Mouse (Mus musculus): ENCODE data around the gene Cfap61. TPM values are rescaled to one million over a fixed set of nuclear protein-coding genes. Genes with fewer than 3 reads are reported as not detected.

The Cfap61 gene
- total RNA-seq, 2 experiments from 2014 or later: 1.8 to 2.4 TPM

DNA sequence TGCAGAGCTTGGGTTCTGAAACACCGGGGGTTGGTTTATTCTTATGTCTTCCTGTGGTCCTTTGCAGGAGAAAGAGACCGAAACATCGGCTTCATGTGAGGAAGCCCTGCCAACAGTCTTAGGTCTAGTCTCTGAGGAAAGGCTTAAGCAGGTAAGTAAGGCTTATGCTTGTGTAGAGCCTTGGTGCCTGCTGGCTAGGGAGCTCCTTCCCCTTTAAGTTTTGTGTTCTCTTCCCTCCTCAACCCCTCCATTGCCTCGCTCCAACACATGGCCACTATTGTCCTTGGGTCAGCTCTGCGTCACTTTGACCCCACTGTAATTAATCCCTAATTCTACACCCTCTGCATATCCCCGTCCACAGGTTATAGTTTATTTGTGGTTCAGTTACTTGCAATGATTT, 74.2 kb downstream of the Cfap61 start:
- intact Hi-C loops (cut with DNase I): no loop called here
- no peak for DNase-seq

DNA sequence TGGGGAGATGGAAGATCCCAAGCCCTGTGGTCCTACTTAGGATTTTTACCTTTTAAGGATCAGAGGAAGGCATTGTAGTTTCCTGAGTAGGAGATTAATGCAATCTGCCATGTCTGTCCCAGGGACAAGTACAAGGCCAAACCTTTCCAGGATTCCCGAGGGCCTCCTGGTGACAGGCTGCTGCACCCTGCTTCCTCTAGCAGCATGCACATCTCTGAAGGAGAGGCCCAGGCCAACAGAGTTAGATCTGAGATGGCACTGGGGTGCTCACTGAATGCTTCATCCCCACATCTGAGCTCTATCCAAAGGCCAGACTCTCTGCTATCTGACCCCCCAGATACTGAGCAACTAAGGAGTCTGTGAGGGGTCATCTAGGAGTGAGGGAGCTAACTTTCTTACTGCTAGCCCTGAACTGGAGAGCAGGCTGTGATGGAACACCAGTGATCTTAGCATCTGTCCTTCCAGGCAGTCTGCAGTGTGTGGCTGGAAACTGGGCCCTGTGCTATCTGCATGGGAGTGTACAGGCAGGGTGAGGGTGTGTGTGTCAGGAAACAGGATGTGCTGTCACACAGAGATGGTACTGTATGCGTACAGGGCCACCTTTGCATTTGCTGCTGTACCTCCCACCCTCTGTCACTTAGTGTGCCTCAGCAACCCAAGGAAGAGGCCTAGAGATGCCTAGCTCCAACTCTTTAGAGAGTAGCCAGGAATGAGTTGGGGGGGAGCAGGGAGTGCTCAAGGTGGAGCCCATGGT, 75.2 kb downstream of the Cfap61 start:
- intact Hi-C loops (cut with DNase I): no loop called here
- DNase-seq: no peak

DNA sequence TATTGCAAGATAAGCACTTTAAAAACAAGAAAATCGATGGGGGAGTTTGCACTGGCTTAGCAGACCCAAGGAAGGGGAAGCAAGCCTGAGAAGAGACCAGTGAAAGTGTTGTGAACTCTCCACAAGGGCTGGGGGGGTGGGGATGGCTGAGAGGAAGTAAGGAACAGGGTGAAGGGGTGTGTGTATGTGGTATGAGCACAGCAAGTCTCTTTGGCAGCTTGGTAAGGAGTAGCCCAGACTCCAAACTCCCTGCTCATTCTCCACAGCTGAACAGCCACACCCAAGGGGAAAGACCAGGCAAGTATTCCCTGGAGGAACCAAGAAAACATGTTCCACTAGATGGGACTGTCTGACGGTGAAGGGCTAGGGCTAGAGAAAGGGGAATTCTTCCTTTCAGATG, 76.2 kb downstream of the Cfap61 start:
- DNase-seq: no peak
- intact Hi-C loops (cut with DNase I): no loop called here

DNA sequence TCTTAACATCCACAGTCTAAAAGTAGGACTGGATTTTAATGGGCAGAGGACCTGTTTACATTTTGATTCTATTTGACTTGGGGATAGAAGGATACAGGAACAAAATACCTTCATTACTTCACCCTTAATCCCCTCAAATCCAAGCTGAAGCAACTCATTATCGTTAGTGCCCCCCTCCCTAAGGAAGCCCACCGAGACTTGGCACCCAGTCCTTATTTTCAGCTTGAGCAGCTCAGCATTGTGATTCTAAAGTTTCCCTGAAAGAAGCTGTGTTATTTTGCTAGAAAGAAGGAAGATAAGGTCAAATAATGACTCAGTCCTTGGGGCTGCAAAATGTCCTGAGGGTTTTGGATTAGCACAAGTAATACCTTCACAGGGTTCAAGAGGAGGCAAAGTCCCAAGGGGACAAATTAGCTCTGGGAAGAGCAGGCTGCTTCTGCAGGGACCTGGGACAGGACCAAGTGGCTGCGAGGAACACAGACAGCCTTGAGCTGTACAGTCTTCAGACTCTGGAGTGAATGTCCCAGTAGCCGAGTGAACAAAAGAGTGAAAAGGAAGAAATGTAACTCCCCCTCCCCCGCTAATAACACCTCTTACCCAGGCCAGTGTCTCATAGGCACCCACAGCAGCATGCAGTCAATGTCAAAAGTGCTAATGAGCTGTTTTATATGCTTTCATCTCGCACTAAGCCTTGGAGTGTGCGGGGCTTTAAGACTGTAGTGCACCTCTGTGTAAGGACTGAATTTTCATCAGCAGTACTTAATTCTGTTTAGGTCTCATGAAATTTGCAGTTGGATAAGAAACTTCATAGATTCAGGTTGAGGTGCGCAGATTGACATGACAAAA, 81.0 kb downstream of the Cfap61 start:
- intact Hi-C loops (cut with DNase I): no loop called here
- DNase-seq: peak; percentile 14

DNA sequence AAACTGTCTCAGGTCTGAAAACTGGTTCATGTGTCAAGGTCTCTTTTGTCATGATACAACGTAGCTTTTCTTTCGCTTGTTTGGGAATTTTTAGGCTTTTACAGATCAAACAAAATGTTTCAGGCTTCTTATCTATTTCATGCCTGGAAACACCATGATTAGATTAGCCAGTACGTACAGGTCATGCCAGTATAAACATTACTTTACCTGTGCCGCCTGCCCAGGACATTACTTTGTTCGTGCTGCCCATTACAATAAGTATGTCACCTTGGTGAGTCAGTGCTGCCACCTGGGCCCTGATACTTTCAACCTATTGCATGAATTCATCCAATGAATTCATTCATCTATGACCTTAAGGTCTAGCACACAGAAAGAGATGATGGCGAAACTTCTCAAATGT, 88.3 kb downstream of the Cfap61 start:
- intact Hi-C loops (cut with DNase I): no loop called here

DNA sequence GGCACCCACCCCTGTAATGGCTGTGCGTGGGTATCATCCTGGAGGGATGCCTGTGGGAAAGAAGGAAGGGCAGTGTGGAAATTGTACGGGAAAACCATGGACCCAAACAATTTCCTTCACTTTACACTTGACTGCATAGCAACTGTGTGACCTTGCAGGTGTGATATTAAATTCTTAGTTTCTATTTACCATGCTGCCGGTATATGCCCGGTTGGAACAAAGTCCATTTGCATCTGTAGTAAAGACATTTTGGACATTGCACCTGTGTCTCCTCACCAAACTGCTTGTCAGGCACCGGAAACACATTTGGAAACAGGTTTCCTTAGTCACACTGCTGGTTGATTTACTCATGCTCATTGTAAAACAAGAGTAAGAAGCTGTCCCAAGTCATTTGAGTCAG, 109.1 kb downstream of the Cfap61 start:
- intact Hi-C loops (cut with DNase I): no loop called here

More for the DNA sequence above, 88.3 kb downstream of the Cfap61 start:
- no peak for DNase-seq

DNA sequence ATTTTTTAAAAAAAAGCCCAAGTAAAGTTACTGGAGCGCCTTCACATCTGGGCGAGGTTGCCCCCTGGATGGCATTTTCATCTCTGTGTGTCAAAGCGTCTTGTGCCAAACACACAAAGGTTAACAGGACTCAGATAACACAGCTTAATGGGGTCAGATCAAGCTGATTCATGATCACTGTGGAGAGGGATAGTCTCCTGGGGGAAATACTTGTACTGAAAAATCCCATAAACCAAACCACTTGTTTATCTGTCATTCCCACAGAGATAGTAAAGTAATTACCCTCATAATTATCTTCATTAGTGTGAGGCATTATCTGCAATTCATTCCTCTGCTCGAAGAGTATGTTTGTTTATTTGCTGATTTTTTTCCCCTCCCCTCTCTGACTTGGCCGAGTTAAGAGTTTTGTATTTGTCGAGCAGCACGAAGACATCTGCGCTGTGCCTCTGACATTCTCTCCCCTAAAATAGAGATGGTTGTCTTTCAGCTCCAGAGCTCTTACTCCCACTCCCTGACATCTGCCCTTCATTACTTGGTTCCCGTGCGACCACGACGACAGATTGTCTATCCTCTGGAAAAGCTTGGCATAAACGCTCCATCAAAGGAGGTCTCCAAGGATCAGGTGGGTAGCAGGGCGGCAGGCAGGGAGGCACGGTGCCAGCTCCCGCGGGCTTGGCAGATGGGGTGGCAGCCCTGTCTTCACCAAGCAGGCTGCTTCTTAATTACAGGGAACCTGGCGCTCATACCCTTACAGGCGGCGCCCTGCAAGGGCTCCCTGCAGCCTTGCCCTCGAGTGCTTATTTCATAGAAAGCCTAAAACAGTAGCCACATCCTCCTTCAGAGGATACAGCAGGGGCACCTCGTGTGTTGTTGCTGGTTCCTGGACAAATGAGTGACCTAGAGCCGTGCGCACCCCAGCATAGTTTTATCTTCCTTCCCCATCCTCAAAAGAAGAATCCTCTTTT, 110.6 kb downstream of the Cfap61 start:
- intact Hi-C loops (cut with DNase I): no loop called here
- DNase-seq: peak; percentile 99

More for the DNA sequence above, 109.1 kb downstream of the Cfap61 start:
- no peak for DNase-seq

DNA sequence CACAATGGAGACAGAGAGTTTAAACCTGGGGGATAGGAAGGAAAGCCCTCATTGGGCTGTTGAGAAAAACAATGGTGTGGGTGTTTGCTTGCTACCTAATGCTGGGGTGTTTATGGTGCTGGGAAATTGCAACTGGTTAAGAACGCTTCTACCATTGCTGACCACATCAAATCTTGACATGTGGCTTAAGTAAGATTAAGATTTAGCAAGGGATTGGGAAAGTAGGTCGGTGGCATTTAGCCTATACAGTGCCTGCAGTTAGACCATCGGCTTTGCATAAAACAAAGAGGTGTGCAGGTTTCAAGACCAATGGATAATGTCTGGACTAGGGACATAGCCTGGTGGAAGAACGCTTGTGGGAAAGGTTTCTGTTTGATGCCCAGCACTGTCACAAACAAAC, 113.1 kb downstream of the Cfap61 start:
- intact Hi-C loops (cut with DNase I): no loop called here

DNA sequence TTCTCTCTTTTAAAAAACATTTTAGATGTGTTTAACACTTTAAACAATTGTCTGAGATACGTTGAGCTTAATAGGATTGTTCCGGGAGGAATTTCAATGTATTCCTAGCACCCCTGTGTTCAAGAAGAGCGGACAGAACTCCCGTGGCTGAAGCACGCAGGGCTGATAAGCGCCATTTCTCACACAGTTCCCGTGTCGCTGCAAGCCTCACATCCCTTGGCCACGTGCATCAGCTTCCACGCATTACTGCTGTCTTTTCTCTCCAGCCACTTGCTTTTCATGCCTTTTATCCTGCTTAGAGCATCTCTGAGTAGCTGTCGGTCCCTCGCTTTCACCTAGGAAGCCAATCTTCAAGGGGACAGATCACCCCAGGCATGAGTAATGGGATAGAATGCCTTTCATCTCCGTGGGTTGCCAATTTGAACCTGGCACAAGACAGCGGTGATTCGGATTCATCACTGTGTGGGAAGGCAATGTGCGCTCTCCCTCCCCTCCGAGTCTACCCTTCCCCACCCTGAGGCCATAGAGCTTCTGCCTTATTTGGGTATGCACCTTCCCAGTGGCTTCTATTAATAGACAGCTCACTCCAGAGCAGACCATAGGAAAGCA, 113.7 kb downstream of the Cfap61 start:
- intact Hi-C loops (cut with DNase I): no loop called here
- DNase-seq: peak; percentile 37

More for the DNA sequence above, 113.1 kb downstream of the Cfap61 start:
- DNase-seq: no peak

DNA sequence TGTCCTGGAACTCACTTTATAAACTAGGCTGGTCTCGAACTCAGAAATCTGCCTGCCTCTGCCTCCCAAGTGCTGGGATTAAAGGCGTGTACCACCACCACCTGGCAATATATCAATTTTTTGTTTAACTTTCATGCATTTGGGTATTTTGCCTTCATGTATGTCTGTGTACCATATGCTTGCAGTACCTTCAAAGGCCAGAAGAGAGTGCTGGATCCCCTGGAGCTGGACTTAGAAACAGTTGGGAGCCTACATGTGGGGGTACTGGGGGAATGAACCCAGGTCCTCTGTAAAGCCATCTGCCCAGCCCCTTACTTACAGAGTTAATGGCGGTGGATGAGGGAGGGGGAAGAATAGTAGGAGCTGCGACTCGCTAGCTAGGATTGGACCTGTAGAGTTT, 114.8 kb downstream of the Cfap61 start:
- intact Hi-C loops (cut with DNase I): no loop called here
- no peak for DNase-seq

DNA sequence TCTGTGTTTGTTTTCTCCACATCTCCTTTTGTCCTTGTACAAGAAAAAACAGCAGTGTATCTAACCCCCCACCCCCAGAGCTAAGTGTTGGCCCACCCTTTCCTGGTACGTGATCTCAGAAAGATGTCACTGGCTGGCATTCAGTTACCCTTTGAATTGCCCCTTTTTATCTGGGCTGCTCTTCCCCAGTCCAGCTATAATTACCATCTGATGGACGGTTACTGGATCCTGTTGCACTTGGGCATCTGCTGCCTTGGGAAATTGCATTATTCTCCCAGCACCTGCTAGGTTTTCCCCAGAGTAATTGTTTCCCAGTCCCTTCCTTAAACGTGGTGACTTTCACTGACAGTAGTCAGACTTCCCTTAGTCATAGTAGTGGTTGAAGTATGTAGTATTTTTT, 115.5 kb downstream of the Cfap61 start:
- intact Hi-C loops (cut with DNase I): no loop called here
- no peak for DNase-seq

DNA sequence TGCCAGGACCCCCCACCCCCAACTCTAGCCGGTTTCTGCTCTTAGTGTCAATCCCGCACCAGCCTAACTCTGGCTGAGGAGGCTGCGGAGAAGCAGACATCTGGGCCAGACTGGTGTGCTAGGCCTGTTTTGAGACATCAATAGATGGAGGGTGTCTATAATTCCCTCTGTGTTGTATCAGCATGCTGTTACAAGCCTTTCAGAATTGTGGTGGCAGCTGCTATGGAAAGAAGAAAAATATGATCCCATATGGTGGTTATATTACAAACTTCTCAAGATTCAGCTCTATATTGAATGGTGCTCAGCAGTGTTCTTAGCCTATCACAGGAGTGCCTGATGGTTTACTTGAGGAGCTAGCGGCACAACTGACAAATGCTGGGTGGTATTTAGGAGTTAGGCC, 116.8 kb downstream of the Cfap61 start:
- DNase-seq: no peak
- intact Hi-C loops (cut with DNase I): no loop called here

DNA sequence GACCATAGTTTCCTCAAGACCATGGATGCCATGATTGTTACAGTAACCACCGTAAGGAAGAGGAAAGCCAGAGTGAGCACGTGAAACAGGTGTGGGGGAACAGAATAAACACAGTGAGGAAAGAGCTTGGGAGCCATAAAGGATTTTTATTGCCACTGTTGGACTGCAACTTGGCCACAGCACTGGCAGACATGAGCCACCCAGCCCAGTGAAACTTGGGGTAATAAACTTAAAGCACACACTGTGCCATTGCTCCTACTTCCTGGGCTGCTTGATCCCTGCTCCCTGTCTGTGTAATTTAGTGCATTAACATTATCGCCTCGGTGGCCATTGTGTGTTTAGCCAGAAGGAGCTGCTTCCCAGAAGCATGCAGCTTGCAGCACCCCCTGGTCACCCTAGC, 122.5 kb downstream of the Cfap61 start:
- intact Hi-C loops (cut with DNase I): no loop called here
- no peak for DNase-seq

DNA sequence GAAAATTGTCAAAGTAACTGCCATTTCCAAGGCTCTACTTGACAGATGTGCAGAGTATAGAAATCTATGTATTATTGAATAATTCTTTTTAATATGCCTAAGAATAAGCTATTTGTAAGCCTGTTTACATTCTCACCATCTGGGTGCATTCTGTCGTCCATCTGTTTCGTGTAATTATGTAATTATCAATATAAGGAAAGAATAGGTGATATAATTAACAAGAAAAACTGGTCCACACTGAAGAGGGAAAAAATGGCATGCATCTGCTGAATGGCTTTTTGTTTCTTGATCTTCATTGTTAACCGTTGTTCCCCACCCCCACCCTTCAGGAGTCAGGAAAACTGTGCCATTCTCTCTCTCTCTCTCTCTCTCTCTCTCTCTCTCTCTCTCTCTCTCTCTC, 124.2 kb downstream of the Cfap61 start:
- no peak for DNase-seq
- intact Hi-C loops (cut with DNase I): no loop called here

DNA sequence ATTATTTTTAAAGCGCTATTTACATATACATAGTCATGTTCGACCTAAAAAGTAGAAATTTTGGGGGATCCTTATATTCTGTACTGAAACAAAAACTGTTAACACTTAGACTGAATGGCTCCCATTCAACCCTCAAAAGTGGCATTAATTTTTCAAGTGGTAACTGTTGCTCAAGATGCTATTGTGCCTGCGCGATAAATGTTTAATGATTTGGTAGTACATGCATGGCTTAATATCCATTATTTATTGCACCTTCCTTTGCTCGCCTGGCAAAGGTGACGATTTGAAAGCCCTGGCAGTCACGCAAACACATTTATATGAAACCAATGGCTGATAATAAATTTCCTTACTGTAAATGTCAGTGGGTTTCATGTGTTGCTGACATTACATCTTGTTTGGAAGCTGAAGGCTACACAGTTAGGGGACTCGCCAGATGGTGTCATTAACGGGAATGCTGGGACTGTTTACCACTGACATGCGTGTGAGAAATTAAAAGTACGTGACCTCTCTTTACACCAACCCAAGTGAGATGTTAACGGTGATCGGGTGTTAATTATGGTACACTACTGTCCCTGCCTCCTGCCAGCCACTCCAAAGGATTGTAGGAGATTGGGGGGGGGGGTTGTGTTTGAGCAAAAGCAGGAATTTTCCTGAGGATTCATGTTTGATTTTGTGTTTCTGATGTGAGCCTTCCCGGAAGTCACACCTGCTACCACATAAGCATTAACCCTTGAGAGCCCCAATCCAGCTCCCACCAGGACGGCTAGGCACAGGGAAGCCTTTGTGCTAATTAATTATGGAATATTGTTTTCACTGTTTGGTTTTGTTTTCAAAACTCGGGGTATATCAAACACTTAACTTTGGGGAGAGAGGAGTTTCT, 127.1 kb downstream of the Cfap61 start:
- no peak for DNase-seq
- intact Hi-C loops (cut with DNase I): no loop called here

DNA sequence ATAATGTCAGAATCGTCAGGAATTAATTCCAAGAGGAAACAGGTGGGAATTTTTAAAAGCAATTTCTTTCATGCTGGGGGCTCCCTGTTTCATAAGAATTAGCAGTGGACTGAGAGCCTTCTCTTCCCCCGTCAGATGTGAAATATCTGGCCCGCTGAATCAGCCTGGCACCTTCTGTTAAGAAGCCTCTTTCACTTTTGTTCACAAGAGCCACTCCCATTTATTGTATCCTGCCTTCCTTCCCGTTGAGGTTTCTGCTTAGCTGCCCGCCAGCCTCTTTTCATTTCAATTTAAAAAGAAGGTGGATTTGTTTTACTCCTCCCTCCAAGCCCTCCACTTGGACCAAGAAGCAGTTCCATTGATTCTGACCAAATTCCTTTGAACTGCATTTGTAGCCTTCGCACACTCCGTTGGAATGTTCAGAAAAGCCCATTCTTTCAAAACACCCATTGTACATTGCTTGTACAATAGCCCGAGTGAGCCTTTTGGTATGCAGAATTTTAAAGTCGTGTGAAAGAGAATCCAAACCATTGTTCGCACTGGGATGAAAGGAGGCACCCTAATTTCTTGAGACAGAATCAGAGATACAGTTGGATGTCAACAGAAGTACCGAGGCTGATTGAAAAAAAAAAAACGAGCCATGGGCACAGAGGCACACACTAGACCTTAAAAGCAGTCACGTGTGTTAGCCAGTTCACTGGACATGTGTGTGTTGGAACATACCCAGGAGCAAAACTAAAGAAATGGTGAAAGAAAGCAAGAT, 127.9 kb downstream of the Cfap61 start:
- DNase-seq: no peak
- intact Hi-C loops (cut with DNase I): no loop called here

DNA sequence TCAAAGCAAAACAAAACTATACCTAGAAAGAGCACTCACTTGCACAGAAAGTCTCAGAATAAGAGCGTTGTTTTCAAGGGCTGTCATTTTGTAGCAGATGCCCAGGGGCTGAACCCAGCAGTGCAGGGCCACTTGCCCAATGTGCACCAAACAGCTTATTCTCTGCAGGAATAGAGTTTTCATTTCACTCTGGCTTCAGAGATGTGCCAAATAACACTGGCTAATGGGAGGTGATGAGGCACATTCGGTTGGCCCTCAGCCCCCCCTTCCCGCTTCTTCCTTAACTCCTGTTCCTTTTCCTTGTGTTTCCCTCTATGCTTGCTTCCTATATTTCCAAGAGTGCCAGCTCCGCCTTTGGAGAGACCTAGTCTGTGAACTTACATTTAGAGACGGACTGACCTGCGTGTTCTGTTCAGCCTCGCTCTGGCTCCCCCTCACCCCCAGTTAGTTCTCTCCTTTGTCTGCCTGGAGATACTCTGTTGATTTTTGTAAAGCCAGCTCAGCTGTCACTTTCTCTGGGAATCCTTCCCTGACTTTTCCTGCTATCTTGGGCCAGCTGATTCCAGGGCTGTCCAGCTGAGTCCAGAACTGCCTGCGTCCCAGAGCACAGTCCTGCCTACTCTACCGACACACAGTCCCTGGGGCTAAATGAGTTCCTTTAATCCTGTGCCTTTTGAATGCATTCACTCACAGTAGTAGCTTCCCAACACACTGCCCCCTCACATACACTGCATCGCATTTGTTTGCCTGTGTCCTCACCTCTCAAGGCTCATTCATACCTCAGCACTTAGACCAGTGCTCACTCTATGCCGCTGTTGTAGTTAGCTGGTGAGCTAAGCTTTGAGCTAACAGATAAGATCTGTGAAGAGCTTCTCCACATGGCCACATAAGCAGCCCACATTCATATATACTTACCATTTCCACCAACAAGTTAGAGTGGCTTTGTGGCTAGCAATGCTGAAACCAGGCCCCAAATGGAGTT, 128.8 kb downstream of the Cfap61 start:
- DNase-seq: peak; percentile 73
- intact Hi-C loops (cut with DNase I): no loop called here

DNA sequence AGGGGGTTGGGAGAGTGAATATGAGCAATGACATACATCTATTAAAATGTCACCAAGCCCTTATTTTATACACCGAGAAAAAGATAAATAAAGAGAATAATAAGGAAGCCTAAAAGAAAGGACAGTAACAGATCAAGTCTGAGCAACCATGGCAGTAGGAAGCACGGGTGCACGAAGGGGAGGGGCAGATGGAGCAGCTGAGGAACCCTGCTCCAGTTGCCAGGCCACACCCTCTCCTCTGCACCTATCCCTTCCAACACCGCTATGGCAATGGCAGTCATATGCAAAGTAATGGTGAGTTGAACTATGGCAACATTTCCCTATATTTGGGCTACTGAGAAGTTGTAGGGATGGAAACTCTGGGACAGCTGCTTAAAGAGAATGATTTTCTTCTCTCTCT, 132.8 kb downstream of the Cfap61 start:
- DNase-seq: no peak
- intact Hi-C loops (cut with DNase I): no loop called here
